Mouse (Mus musculus): Measurements from ENCODE around the gene Ttf1. TPM values are rescaled to one million over a fixed set of nuclear protein-coding genes. Genes with fewer than 3 reads are reported as not detected.
"Not testable (repeated sequence)": the region's sequence is repeated elsewhere in the genome, so short reads cannot be mapped to it uniquely, and the experiment has no call there.

Ttf1 gene
- polyA plus RNA-seq, 1 experiment = 15.3 TPM

- H3K27ac ChIP-seq (ENCODE audit: insufficient read depth, low read length) = no peak overlapping the region
- no peak overlapping the region for H3K4me3 ChIP-seq (ENCODE audit: insufficient read depth, low read length)
- TF ChIP-seq POLR2A (IDR thresholded peaks at IDR 0.05; ENCODE audit: extremely low read depth, insufficient read depth, low read length) (no peak), CTCF (IDR thresholded peaks at IDR 0.05; ENCODE audit: extremely low read depth, insufficient read depth, low read length) (peak; percentile 49)
- H3K4me1 ChIP-seq (ENCODE audit: control insufficient read depth, insufficient read depth, low read length) = no peaks in the 10 kb centered on the region
These were observed 6.1 kb upstream of the Ttf1 start for GRCm38 (mm10) chr2:29053802-29054544.

GRCm38 (mm10) chr2:29054545-29054935 is 5.5 kb upstream of the Ttf1 start:
- H3K27ac ChIP-seq (ENCODE audit: insufficient read depth, low read length) = no peak overlapping the region
- H3K4me3 ChIP-seq (ENCODE audit: insufficient read depth, low read length) = peak overlapping the region; percentile 33; the same call in 1 of the 2 replicates
- TF ChIP-seq CTCF (IDR thresholded peaks at IDR 0.05; ENCODE audit: extremely low read depth, insufficient read depth, low read length) (no peak), POLR2A (IDR thresholded peaks at IDR 0.05; ENCODE audit: extremely low read depth, insufficient read depth, low read length) (no peak)
- H3K4me1 ChIP-seq (ENCODE audit: control insufficient read depth, insufficient read depth, low read length) = no peaks in the 10 kb centered on the region

- H3K4me3 ChIP-seq (ENCODE audit: insufficient read depth, low read length) = peak within 1 kb of the TSS; percentile 33
- no peaks in the 10 kb centered on the region for H3K4me1 ChIP-seq (ENCODE audit: control insufficient read depth, insufficient read depth, low read length)
- H3K27ac ChIP-seq (ENCODE audit: insufficient read depth, low read length) = no peak within 1 kb of the TSS
- TF ChIP-seq POLR2A (IDR thresholded peaks at IDR 0.05; ENCODE audit: extremely low read depth, insufficient read depth, low read length) = no peak
- no peak for TF ChIP-seq CTCF (IDR thresholded peaks at IDR 0.05; ENCODE audit: extremely low read depth, insufficient read depth, low read length)
These were observed 5.1 kb upstream of the Ttf1 start, which contains the start of gene Cfap77 for GRCm38 (mm10) chr2:29054991-29055390. Gene Cfap77 (minus strand): TSS chr2:29055066.

- no peak overlapping the region for H3K27ac ChIP-seq (ENCODE audit: insufficient read depth, low read length)
- no peak overlapping the region for H3K4me3 ChIP-seq (ENCODE audit: insufficient read depth, low read length)
- no peak for TF ChIP-seq POLR2A (IDR thresholded peaks at IDR 0.05; ENCODE audit: extremely low read depth, insufficient read depth, low read length)
- TF ChIP-seq CTCF (IDR thresholded peaks at IDR 0.05; ENCODE audit: extremely low read depth, insufficient read depth, low read length) = no peak
- H3K4me1 ChIP-seq (ENCODE audit: control insufficient read depth, insufficient read depth, low read length) = peaks cover 3% of the 10 kb centered on the region; the same call in 1 of the 2 replicates
These were observed 5.7 kb downstream of the Ttf1 start for GRCm38 (mm10) chr2:29065796-29066195.

GRCm38 (mm10) chr2:29066410-29066809 is 6.3 kb downstream of the Ttf1 start:
- Histone ChIP-seq H3K4me3 (ENCODE audit: insufficient read depth, low read length) (no peak overlapping the region), H3K27ac (ENCODE audit: insufficient read depth, low read length) (no peak overlapping the region), H3K4me1 (ENCODE audit: control insufficient read depth, insufficient read depth, low read length) (0 out of 2 replicates have a peak, but pooled peaks cover 1% of the 10 kb centered on the region)
- TF ChIP-seq POLR2A (IDR thresholded peaks at IDR 0.05; ENCODE audit: extremely low read depth, insufficient read depth, low read length) = no peak
- peak; percentile 57 for TF ChIP-seq CTCF (IDR thresholded peaks at IDR 0.05; ENCODE audit: extremely low read depth, insufficient read depth, low read length)

GRCm38 (mm10) chr2:29074676-29075075 is 14.6 kb downstream of the Ttf1 start:
- no peak overlapping the region for H3K27ac ChIP-seq (ENCODE audit: insufficient read depth, low read length)
- H3K4me3 ChIP-seq (ENCODE audit: insufficient read depth, low read length) = no peak overlapping the region
- no peaks in the 10 kb centered on the region for H3K4me1 ChIP-seq (ENCODE audit: control insufficient read depth, insufficient read depth, low read length)
- no peak for TF ChIP-seq CTCF (IDR thresholded peaks at IDR 0.05; ENCODE audit: extremely low read depth, insufficient read depth, low read length)
- TF ChIP-seq POLR2A (IDR thresholded peaks at IDR 0.05; ENCODE audit: extremely low read depth, insufficient read depth, low read length) = no peak

GRCm38 (mm10) chr2:29075331-29076070 is 15.4 kb downstream of the Ttf1 start:
- Histone ChIP-seq H3K4me3 (ENCODE audit: insufficient read depth, low read length) (no peak overlapping the region), H3K4me1 (ENCODE audit: control insufficient read depth, insufficient read depth, low read length) (no peaks in the 10 kb centered on the region), H3K27ac (ENCODE audit: insufficient read depth, low read length) (no peak overlapping the region)
- TF ChIP-seq POLR2A (IDR thresholded peaks at IDR 0.05; ENCODE audit: extremely low read depth, insufficient read depth, low read length) = no peak
- no peak for TF ChIP-seq CTCF (IDR thresholded peaks at IDR 0.05; ENCODE audit: extremely low read depth, insufficient read depth, low read length)

- no peak overlapping the region for H3K27ac ChIP-seq (ENCODE audit: insufficient read depth, low read length)
- H3K4me1 ChIP-seq (ENCODE audit: control insufficient read depth, insufficient read depth, low read length) = no peaks in the 10 kb centered on the region
- no peak for TF ChIP-seq CTCF (IDR thresholded peaks at IDR 0.05; ENCODE audit: extremely low read depth, insufficient read depth, low read length)
- no peak overlapping the region for H3K4me3 ChIP-seq (ENCODE audit: insufficient read depth, low read length)
These were observed 16.2 kb downstream of the Ttf1 start for GRCm38 (mm10) chr2:29076226-29076625.

GRCm38 (mm10) chr2:29081965-29082364 is 21.9 kb downstream of the Ttf1 start:
- H3K4me3 ChIP-seq (ENCODE audit: insufficient read depth, low read length) = no peak overlapping the region
- no peaks in the 10 kb centered on the region for H3K4me1 ChIP-seq (ENCODE audit: control insufficient read depth, insufficient read depth, low read length)
- 0 out of 2 replicates have a peak, but pooled peaks have one; percentile 4 for TF ChIP-seq CTCF (IDR thresholded peaks at IDR 0.05; ENCODE audit: extremely low read depth, insufficient read depth, low read length)
- TF ChIP-seq POLR2A (IDR thresholded peaks at IDR 0.05; ENCODE audit: extremely low read depth, insufficient read depth, low read length) = no peak
- H3K27ac ChIP-seq (ENCODE audit: insufficient read depth, low read length) = no peak overlapping the region

- TF ChIP-seq CTCF (IDR thresholded peaks at IDR 0.05; ENCODE audit: extremely low read depth, insufficient read depth, low read length) = no peak
- TF ChIP-seq POLR2A (IDR thresholded peaks at IDR 0.05; ENCODE audit: extremely low read depth, insufficient read depth, low read length) = no peak
- H3K27ac ChIP-seq (ENCODE audit: insufficient read depth, low read length) = no peak overlapping the region
- H3K4me1 ChIP-seq (ENCODE audit: control insufficient read depth, insufficient read depth, low read length) = no peaks in the 10 kb centered on the region
- no peak overlapping the region for H3K4me3 ChIP-seq (ENCODE audit: insufficient read depth, low read length)
These were observed 26.0 kb downstream of the Ttf1 start for GRCm38 (mm10) chr2:29086026-29086425.

- H3K4me3 ChIP-seq (ENCODE audit: insufficient read depth, low read length); H3K4me1 ChIP-seq (ENCODE audit: control insufficient read depth, insufficient read depth, low read length); H3K27ac ChIP-seq (ENCODE audit: insufficient read depth, low read length): not testable (repeated sequence)
These were observed 29.2 kb downstream of the Ttf1 start for GRCm38 (mm10) chr2:29089276-29089675.

Data from cortical plate, adult 2 months (tissue).